Mouse (Mus musculus): ENCODE measurements around the gene Gfi1.

The Gfi1 gene

DNA sequence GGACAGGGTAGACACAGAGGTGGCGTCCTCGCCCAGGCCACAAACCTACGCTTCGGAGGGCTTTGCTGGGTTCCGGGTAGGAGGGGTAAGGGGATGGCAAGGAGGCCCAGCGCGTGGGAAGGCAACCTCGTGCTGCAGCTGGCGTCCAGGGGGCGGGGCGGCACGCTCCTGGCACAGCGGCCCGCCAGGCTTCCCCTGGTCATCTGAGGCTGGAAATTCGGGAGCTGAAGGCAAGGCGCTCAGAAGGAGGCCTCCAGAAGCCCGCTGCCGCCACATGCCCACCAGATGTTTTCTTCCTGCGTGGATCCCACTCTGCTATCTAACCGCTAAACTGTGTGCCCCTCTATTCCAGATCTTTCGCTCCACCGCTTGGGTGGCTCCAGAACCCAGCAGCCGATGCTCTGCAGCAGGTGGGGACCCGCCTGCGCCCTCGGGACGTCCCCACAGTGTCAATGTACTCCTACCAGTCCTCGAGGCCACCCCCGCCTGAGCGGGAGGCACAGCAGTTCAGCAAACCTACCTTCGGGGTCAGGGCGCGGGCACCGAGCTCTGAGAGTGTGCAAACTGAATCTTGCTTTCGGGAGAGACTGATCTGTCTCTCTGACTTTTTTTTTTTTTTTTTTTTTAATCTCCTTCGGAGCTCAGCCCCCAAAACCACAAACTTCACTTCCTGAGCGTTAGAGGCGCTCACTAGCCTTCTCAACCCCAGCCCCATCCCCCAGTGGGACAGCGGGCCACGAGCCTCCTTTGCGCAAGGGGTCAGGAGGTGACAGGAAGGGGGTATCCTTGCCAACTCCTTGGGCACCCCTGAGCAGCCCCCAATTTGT lies at the start of gene Gfi1:
Gfi1 (minus strand) TSS at position 602 of the 827 bp plus-strand sequence.
- in situ Hi-C loops (cut with MboI, MseI), result no loop called here

DNA sequence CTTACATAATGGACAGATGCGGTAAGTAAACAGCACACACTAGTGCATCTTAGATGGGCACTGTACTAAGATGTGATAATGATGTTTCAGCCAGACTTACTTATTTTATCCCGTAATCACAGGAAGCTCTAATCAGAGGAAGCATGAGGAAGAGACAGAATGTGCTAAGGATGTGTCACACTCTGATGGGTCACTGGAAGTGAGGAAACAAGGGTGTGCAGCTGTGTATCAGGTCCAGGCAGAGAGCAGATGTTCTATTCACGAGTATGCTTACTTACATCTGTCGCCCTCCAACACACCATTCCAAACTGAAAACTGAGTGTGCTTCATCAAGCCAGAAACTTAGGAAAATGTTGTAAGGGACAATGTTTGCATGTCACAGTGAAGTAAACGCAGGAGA lies 46.2 kb upstream of the Gfi1 start:
- in situ Hi-C loops (cut with MboI, MseI), result no loop called here

DNA sequence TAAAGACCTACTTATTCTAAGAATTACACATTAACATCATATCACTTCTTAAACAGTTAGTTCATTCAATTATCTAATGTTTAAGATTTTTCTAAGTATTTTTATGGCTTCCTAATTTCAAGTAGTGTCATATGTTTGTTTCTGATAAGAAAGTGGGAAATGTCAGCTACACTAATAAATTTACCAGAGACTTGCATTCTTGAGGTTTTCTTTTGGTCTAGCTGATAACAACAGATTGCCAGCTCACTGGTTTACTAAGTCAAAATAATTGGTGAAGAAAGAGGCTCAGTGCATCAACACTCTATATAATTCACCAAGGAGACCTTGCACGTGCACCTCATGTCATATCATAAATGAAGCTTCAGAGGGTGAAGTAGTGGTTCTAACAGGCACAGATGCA lies 42.4 kb upstream of the Gfi1 start:
- in situ Hi-C loops (cut with MboI, MseI), result no loop called here

DNA sequence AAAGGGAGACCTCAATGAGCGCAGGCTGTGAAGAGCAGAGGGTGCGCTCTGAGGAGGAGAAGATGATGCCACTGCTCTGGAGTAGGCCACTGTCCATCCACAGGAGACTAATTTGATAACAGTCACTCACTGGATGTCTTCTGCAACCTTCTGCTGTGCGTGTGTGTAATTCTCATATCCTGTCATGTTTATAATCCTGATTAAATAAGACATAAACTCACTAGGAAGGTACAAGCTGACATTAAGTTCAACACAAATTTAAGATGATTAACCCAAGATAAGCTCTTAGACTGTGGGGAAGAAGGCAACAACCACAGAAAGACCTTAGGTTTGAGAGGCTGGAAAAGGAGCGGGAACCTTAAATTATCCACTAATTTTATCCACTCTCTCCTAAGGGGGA lies 40.1 kb upstream of the Gfi1 start:
- in situ Hi-C loops (cut with MboI, MseI), result no loop called here

DNA sequence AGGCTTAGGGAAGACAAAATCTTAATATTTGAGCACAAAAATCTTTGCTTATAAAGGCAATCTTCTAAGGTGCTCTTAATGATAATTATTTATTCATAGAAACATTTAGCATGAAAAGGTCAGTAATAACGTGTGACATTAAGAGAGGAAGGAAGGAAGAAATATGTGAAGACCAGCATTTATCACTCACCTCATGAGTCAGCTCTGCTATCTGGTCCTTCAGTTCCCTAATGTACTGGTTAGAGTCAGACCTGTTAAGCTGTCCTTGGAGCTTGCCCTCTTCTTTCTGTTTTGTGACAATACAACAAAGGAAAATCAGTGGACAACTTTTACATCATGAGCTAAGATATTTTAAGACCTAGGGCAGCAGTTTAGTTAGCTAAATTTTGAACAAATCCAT lies 38.6 kb upstream of the Gfi1 start:
- in situ Hi-C loops (cut with MboI, MseI), result no loop called here

DNA sequence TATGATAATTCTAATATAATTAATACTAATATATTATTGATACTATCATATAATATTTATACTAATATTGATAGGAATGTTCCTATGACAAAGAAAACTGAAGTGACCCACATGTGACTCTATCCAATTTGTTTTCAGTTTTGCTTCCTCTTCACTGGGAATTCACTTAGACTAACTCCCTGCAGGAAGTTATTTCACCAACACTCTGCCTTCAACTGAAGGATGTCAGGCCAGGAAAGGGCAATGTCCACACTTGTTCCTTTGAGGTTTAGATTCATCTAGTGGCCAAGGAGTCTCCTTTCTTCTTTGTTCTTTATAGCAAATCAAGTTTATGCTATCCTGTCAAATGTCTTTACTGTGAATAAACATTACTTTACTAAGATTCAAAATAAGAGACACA lies 37.8 kb upstream of the Gfi1 start:
- in situ Hi-C loops (cut with MboI, MseI), result no loop called here

DNA sequence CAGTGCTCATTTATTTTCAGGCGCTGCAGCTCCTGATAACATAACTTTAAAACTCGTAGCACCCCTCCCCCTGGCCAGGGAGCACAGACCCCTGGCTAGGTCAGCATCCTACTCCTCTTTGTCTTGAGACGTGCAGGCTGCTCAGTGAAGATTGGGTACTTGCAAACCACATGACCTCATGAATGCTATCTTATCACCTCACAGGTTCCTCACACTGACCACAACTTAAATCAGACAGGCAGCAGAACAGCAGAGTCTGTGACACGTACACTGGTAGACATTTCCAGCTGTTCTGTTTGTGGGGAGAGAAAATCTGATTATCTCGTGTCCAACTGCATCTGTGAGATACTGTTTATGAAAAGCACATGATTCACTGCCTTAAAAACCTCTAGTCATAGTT lies 33.3 kb upstream of the Gfi1 start:
- in situ Hi-C loops (cut with MboI, MseI), result loop anchor here (5.0 to 10.0 kb wide), 2 partner anchors 37 to 216 kb away; no protein-coding TSS in a partner anchor

DNA sequence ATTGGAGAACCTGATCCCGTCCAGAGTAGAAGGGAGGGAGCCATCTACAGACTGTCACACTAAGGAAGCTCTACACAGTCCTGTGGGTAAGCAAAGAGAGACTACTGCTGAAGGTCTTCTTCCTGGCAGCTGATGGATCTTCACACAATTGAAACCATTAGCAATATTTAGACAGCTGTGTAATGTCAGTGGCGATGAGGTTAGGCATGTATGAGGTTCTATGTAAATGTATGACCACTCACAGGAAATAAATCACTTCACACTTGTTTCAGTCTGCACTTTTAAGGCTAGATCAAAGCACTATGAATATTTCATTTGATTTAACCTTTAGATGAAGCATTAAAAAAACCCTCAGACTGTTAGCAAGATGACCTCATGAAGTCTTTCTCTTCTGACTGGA lies 30.2 kb upstream of the Gfi1 start:
- in situ Hi-C loops (cut with MboI, MseI), result loop anchor here (5.0 to 10.0 kb wide), 2 partner anchors 34 to 219 kb away; no protein-coding TSS in a partner anchor

DNA sequence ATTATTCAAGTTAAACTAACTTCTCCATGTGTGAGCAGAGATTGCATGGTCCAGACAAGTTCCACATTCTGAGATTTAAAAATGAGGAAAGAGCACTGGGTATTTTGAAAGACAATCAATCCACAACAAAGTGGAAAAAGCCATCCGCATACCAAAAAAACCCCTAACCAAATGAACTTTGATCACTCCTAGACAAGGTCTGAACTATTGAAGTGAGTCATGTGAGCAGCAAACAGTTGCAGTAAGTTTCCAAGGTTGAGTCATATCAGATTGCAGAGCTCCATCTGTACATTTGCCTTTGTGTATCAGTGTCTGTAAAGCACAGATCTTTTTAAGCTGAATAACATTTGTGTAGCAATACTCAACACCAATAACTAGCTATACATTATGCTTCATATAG lies 28.9 kb upstream of the Gfi1 start:
- in situ Hi-C loops (cut with MboI, MseI), result loop anchor here (5.0 to 10.0 kb wide), 2 partner anchors 32 to 220 kb away; no protein-coding TSS in a partner anchor

DNA sequence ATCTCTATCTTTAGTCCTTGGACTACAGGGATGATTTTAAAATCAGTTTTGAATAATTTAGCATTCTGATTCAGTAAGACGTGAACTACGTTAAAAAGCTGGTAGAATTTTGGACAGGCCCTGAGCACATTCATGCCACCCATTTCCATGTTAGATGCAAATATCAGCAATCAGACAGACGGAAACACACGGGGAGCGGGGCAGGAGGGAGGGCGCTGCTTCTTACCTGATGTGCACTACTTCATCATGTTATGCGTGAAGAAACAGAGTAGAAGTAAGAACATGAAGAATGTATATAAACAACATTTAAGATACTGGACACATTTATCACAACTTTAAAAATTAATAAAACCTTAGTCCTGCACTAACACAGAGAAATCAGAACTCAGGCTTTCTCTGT lies 27.8 kb upstream of the Gfi1 start:
- in situ Hi-C loops (cut with MboI, MseI), result loop anchor here (10.0 kb wide), 1 partner anchor 221 kb away; no protein-coding TSS in a partner anchor

DNA sequence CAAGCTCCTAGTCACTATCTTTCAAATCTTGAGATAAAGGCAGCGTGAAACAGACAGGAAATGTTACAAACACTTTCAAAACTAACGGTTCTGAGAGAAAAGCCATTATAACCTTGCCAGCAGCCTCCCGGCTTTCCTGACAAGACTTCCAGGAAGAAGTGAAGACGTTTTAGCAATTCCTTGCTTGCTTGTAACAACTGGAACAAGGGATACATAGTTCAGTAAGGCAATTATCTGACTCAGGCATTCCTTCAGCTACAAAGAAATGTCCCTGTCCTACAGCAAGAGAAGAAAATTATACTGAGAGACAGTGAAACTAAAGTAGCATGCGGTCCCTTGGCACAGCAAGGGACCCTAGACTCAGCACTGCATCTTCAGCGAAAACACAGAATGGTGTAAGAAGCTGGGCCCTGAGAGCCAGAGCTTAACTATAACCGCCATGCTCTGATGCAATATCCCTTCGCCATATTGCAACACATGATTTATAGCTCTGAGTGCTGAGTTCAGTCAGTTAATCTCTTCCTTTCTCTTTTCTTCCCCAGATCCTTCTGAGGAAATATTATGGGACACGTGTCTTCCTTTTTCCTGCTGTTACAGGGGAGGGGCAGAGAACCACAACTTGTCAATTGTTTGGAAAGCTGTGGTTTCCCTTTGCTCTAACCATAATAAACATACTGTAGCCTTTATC lies 23.5 kb upstream of the Gfi1 start:
- in situ Hi-C loops (cut with MboI, MseI), result no loop called here

DNA sequence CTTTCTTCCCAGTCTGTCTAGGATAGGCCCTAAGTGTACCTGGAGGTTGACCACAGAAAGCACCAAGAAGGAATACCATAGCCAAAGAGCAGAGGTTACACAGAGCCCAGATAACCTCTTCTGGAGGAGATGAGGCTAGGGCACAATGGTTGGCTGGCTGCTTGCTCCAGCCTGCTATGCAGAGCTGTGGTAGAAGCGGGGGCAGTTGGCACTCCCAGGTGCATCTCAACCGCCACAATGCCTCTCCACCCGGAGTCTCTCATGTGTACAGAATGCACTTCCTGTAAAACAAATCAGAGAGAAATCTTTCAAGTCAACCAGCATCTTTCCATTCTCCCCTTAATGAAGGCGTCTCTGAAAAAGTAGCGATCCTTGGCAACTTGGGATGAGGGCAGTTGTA lies 13.2 kb upstream of the Gfi1 start:
- in situ Hi-C loops (cut with MboI, MseI), result no loop called here

DNA sequence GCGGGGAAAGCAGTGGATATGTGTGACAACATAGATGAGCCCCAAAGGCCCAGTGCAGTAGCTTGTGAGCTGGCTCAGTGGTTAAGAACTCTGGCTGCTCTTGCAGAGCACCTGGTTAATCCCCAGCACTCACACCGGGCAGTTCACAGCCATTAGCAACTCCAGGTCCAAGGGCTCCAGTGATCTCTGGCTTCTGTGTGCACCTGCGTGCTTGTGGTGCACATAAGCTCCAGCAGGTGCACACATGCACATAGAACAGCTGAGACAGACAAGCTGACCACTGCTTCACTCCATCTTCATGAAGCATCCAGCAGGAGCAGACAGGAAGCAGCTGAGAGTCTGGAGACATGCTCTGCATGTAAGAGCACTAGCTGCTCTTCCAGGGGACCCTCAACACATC lies 12.5 kb upstream of the Gfi1 start:
- in situ Hi-C loops (cut with MboI, MseI), result no loop called here

DNA sequence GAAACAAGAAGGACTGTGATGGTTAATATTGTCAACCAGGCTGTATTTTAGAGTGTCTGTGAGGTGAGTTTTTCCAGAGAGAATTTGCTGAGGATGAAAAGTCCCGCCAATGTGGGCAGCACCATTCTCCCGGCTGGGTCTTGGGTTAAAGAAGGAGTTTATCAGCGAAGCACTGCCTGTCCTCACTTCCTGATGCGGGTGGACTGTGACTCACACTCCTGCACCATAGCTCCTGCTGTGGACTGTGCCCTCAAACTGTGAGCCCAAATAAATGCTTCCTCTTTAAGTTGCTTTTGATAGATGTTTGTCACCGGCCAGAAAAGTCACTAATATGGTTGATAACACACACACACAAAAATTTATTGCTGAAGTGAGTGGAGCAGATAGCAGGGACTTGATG lies 10.3 kb upstream of the Gfi1 start:
- in situ Hi-C loops (cut with MboI, MseI), result no loop called here

DNA sequence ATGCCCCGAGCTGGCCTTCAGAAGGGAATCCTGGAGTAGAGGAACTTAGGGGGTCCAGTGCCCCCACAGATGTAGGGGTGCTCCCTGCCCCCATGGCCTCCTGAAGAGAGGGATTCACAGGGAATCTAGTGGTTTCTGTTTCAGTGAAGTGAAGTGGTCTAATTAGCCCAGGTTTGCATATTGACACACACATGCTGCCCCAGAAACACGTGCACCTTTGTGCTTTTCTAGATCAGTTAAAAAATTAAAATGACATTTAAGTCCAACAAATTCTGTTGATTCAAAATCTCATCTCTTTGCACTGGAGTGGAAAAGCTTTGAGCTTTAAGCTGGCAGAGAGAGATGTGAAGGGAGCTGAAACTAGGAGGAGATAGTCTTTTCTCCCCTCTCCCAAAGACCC lies 6.0 kb upstream of the Gfi1 start:
- in situ Hi-C loops (cut with MboI, MseI), result no loop called here

DNA sequence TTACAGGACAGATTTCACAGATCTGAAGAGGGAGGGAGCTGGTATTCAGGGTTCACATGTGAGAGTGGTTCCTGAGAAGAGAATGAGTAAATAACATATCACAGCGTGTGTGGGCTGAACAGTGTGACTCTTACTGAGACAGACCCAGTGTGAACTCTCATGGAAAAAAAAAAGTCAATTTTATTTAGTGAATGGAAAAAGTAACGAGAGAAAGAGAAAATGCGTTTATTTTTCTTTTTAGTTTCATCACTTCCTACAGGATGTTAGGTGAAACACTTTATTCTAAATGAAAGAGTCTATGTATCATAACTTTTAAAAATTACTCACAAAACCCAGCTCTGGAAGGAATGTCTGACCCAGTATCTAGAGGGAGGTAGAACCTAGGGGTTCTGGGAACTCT lies 5.6 kb upstream of the Gfi1 start:
- in situ Hi-C loops (cut with MboI, MseI), result no loop called here

DNA sequence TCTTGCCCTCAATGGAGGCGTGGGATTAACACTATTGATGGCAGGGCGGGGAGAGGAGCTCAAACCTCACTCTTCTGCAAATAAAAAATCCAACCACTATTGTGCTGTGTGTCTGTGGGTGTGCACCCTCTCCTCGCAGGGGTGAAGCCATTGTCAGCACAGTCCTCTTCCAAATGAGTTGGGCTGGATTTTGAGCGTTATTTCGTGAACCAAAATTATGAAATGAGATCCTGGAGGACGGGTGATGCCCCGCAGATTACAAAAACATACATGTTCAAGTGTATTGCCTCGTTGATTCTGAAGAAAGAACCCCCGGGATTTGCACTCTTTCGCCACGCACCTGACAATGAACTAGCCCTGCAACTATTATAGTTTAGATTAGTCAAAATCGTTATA lies 1.2 kb upstream of the Gfi1 start:
- in situ Hi-C loops (cut with MboI, MseI), result no loop called here

DNA sequence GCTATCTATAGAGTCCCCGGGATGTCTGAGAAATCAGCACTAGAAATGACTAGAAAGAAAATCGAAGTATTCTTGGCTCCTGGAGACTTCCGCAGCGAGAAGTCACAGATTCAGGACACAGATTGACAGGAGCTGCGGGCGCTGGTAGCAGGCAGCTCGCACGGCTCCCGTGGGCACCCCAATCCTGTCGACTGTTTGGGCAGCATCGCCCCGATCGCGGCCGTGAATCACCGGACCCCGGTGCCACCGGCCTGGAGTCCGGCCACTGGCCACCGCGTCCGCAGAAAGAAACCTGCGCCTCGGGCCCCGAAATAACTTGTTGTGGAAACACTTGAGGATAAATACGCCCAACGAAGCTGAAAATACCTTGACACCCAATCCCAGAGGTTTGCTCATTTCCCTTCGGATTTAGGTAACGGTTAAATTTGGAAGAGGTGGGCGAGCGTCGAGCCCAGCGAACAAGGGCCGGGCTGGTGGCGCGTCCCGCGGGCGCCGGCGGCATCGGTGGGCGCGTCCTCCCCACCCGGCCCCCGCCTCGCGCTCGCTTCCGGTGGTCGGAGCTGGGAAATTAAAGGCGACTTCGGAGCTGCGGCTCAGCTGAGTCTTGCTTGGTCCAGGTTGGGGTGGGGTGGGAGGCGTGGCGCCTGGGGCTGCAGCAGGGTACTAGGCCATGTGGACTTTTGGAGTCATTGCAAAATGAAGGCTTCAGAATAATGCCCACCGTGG lies 608 bp upstream of the Gfi1 start:
- in situ Hi-C loops (cut with MboI, MseI), result no loop called here

DNA sequence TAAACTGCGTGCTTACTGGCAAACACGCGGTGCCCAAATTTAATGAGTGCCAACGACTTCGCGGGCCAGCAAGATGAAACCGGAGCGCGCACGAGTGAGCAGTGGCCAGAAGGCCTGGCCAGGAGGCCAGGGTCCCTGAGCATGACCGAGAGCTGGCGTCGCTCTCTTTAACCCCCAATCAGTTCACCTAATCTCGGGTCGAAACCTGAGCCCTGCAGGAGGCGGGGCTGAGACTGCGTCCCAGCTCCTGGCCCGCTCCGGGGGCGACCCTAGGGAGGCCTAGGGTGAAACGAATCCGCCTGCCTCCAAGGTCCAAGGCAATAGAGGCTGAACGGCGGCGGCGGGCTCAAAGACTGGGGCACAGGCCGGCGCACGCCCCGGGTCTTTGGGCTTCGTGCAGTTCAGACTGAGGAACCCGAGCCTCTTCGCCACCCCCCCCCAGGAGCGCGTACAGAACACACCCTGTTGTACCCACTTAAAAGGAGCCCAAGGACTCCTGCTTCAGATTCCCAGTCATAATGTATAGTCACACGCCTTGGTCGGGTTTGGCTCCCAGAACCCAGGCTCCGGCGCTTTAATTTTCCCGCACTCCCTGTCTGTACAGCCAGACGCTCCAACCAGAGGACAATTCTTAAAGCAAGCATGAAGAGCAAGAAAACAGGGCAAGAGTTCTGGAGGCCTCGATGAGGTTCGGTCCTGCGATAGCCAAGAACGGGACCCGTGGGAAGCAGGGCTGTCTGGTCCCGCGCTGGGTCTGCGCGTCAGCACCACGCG lies 988 bp downstream of the Gfi1 start:
- in situ Hi-C loops (cut with MboI, MseI), result loop anchor here (5.0 kb wide), 1 partner anchor 32 kb away; no protein-coding TSS in a partner anchor

DNA sequence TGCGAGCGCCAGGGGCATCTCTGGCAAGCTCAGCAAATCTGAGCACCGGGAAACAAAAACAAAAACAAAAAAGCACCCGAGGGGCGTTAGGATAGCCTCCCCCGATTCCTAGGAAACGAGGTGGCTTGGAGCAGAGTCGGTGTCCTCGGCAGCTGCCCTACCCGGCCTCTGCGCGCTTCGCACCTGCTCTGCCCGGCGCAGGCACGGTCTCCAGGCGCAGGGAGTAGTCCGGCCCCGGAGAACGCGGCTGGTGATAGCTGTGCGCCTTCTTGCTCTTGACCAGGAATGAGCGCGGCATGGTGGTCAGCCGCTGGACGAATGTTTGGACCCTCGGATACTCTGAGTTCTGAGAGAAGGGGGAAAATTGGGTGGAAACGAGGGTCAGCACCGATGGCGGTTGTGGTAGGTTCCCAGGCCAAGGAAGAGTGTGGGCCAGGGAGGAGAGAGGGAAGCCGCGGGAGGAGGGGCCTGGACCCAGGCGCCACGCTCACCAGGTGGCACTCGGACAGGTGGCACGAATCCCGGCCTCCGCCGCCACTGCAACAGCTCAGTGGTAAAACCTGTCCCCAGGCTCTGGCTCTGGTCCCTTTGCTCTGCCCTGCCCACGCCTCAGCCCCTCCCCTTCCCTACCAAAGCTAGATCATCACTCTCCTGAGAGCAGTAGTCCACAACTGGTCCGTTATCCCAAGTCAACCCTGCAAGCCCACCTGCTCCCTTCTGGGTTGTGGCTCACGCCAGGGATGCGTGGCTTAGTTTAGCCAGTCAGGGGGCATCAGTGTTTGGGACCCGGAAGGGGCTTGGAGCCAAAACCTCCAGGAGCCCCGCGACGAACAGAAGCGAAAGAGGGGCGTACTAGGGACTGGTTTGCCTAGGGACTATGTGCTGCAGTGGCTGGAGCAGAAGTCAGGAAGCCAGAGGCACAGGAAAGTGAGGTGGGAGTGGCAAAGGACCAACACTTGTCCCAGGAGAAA lies 2.0 kb downstream of the Gfi1 start:
- in situ Hi-C loops (cut with MboI, MseI), result loop anchor here (5.0 kb wide), 1 partner anchor 33 kb away; no protein-coding TSS in a partner anchor

All from T-helper 2 cell (primary cell).